Mouse (Mus musculus) midbrain, embryonic 12.5 days (tissue): ENCODE measurements around the gene Ugdh. TPM values are rescaled to one million over a fixed set of nuclear protein-coding genes. Genes with fewer than 3 reads are reported as not detected.

Experiments used
- ATAC-seq: fragments of 200-750 bp; cut with Nextera tagmentation; 2 replicates; pipeline ENCODE4 v1.8.0; 2017; ENCODE audit warnings: low read depth, moderate TSS enrichment, moderate library complexity; ENCODE audit not compliant: low FRiP score
- H3K27ac ChIP-seq: fragments of 300-500 bp; sonication (generic); replicated peaks from 2 replicates; pipeline ENCODE4 v1.5.1; 2016; ENCODE audit warnings: mild to moderate bottlenecking
- H3K27me3 ChIP-seq: fragments of 300-500 bp; sonication (generic); 2 replicates; pipeline ENCODE4 v1.6.1; 2016; ENCODE audit warnings: mild to moderate bottlenecking
- H3K36me3 ChIP-seq: fragments of 300-500 bp; sonication (generic); 2 replicates; pipeline ENCODE4 v1.6.1; 2016
- H3K4me1 ChIP-seq: fragments of 300-500 bp; sonication (generic); 2 replicates; pipeline ENCODE4 v1.6.1; 2016
- H3K4me2 ChIP-seq: fragments of 300-500 bp; sonication (generic); replicated peaks from 2 replicates; pipeline ENCODE4 v1.6.1; 2016; ENCODE audit warnings: mild to moderate bottlenecking, moderate library complexity
- H3K4me3 ChIP-seq: fragments of 300-500 bp; sonication (generic); 2 replicates; pipeline ENCODE4 v1.5.1; 2016; ENCODE audit warnings: mild to moderate bottlenecking
- H3K9ac ChIP-seq: fragments of 300-500 bp; sonication (generic); replicated peaks from 2 replicates; pipeline ENCODE4 v1.6.1; 2016; ENCODE audit warnings: mild to moderate bottlenecking, moderate library complexity
- H3K9me3 ChIP-seq: fragments of 300-500 bp; sonication (generic); 2 replicates; pipeline ENCODE4 v1.6.1; 2016; ENCODE audit warnings: mild to moderate bottlenecking
- WGBS: fragments of 180-500 bp; shearing (Covaris S2); methylation state at CpG from one replicate; pipeline ENCODE4 v1.1.7; 2016; 5-methylcytosine and 5-hydroxymethylcytosine counted together
- polyA plus RNA-seq: library from polyadenylated mRNA; unstranded; fragments of >200 nt; fragmentation: Nextera tagmentation; extraction: Ambion mirVana; gene quantifications from 2 replicates; pipeline ENCODE4 v1.2.1, GENCODE M21; 2016

The Ugdh gene
- polyA plus RNA-seq, 1 experiment from 2014 or later: 67.7 TPM

DNA sequence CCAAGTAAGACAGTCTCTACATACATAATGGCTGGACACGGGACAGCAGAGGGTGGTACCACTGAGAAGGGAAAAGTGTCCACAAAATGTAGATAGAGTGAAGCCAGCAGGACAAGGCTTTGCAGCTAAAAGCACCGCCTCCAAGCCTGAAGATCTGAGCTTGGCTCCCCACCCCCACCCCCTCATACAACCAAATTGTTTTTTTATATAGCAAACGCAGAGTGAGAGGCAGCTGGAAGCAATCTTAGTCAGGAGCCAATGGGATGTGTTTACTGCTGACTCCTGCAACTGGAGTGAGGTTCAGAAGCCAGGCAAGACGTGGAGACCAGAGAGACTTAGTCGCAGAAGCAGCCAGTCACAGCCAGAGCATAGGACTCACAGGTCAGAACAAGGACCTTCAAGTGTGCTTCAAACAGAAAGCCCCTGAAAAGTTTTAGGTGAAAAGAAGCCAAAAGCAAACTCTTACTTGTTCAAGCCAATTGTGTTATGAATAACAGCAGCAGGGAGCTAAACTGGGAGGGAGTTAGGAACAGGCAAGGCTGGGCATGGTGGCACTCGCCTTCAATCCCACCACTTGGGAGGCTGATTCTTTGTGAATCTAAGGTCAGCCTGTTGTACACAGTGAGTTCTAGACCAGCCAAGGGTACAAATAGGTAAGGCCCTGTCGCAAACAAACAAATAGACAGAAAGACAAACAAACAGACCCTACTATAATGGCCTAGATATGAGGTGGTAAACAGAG is 21.5 kb upstream of the Ugdh start:
- no peaks in the 10 kb centered on the region for H3K9me3 ChIP-seq
- no peak for ATAC-seq
- no peaks in the 10 kb centered on the region for H3K27me3 ChIP-seq
- H3K4me3 ChIP-seq: no peak overlapping the region
- H3K9ac ChIP-seq: no peak overlapping the region
- no peak overlapping the region for H3K27ac ChIP-seq
- WGBS: 72% methylated on average over 7 of the region's 7 CpGs
- no peaks in the 10 kb centered on the region for H3K36me3 ChIP-seq
- no peaks in the 10 kb centered on the region for H3K4me1 ChIP-seq
- H3K4me2 ChIP-seq: no peak overlapping the region

DNA sequence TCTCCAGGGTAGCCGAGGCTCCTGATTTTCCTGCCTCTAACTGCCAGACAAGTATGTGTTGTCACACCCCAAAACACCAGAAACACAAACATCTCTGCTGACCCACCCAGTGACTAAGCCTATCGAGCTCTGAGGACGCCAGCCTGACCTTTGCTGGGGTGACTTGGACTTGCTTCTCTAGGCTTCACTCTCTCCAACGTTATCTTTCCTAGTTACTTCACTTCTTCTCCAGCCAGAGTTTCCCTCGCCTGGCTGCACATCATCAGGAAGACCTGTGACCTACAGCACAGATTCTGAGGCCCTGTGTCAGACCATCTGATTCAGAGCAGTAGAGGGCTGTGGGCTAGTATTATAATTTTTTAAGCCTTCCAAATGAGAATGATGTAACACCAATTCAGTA is 19.0 kb upstream of the Ugdh start:
- Histone ChIP-seq H3K4me2 (no peak overlapping the region), H3K4me1 (no peaks in the 10 kb centered on the region), H3K4me3 (no peak overlapping the region), H3K36me3 (no peaks in the 10 kb centered on the region; the same call in 1 of the 2 replicates), H3K9me3 (no peaks in the 10 kb centered on the region), H3K27ac (no peak overlapping the region), H3K9ac (no peak overlapping the region), H3K27me3 (no peaks in the 10 kb centered on the region)
- 81% methylated on average over 5 of the region's 5 CpGs for WGBS
- no peak for ATAC-seq

DNA sequence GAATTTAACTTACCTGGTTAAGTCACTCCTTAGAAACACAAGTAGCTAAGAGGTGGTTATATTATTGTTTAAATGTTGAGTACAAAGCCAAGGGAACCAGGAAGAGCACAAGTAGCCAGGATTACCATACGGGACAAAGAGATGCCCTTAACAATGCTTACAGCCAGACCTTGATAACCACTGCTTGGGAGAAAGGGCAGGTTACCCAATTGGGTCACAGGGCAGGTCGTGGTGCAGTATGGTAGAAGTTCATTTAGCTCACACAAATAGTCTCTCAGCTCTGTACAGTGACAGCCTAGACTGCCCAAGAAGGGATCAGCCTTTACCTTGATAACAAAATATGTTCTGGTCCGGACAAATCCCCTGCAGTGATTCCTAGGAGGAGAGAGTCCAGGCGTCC is 13.2 kb upstream of the Ugdh start:
- Histone ChIP-seq H3K27ac (no peak overlapping the region), H3K4me1 (no peaks in the 10 kb centered on the region), H3K9me3 (no peaks in the 10 kb centered on the region), H3K4me2 (no peak overlapping the region), H3K27me3 (no peaks in the 10 kb centered on the region), H3K4me3 (no peak overlapping the region), H3K9ac (no peak overlapping the region), H3K36me3 (peaks cover 2% of the 10 kb centered on the region)
- no peak for ATAC-seq
- 81% methylated on average over 4 of the region's 4 CpGs for WGBS

DNA sequence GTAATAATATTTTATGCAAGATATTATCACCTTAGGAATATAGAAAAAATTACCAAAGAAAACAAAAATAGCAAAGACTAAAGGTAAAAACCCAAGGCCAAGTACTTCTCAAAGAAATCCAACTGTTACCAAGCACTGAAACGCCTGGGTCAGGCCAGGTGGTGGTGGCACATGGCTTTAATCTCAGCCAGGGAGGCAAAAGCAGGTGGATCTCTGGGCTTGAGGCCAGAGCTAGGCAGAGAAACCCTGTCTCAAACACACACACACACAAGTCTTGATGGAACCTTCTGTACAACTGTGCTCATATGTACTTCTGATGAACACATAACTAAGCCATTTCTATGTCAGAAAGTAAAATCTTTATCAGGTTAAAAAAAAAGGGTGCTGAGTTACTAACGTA is 12.1 kb upstream of the Ugdh start:
- H3K4me2 ChIP-seq: no peak overlapping the region
- H3K36me3 ChIP-seq: peaks cover 2% of the 10 kb centered on the region
- WGBS: 85% methylated on average over 2 of the region's 2 CpGs
- H3K9ac ChIP-seq: no peak overlapping the region
- no peak for ATAC-seq
- no peaks in the 10 kb centered on the region for H3K27me3 ChIP-seq
- no peak overlapping the region for H3K27ac ChIP-seq
- H3K9me3 ChIP-seq: no peaks in the 10 kb centered on the region
- no peaks in the 10 kb centered on the region for H3K4me1 ChIP-seq
- no peak overlapping the region for H3K4me3 ChIP-seq

DNA sequence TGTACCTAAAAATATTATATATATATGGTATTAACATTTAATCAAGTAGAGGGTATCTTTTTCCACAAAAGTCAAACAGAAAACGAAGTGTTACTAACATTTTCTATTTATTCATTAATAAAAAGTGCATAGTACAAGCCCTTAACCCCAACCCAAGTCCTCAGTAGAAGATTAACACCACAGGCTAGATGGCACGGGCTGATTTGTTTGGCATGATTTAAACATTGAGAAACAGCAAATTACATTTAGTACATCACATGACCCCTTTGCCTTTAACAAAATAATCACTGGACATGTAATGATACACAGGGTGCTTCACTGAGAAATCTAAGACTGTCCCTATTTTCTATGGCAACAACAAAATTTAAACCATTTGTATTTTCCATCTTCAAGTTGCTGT is 11.0 kb upstream of the Ugdh start:
- Histone ChIP-seq H3K9me3 (no peaks in the 10 kb centered on the region), H3K9ac (no peak overlapping the region), H3K27ac (no peak overlapping the region), H3K4me2 (no peak overlapping the region), H3K36me3 (peaks cover 2% of the 10 kb centered on the region), H3K27me3 (no peaks in the 10 kb centered on the region), H3K4me1 (no peaks in the 10 kb centered on the region), H3K4me3 (no peak overlapping the region)
- 73% methylated on average over 2 of the region's 2 CpGs for WGBS
- ATAC-seq: no peak

DNA sequence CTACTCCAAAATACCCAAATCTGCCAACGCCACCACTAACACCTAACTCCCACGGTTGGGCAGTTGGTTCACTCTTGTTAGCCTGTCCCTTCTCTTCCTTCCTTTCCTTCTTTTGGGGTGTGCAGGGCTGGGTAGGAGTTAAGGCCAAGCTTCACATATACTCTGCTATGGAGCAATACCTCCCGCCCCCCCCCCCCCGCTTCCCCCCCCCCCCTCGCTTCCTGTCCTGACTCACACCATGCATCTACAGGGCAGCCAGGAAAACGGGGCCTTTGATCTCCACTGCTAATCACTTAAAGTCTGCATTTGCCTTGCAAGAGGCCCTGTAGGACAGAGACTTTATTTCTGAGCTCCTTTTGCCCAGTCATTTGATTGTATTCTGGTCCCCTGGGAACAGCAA is 9.2 kb upstream of the Ugdh start:
- no peak overlapping the region for H3K4me2 ChIP-seq
- no peak overlapping the region for H3K4me3 ChIP-seq
- 75% methylated on average over 3 of the region's 6 CpGs for WGBS
- peaks cover 2% of the 10 kb centered on the region for H3K36me3 ChIP-seq
- no peaks in the 10 kb centered on the region for H3K4me1 ChIP-seq
- no peaks in the 10 kb centered on the region for H3K27me3 ChIP-seq
- H3K27ac ChIP-seq: no peak overlapping the region
- H3K9me3 ChIP-seq: no peaks in the 10 kb centered on the region
- no peak overlapping the region for H3K9ac ChIP-seq
- no peak for ATAC-seq

DNA sequence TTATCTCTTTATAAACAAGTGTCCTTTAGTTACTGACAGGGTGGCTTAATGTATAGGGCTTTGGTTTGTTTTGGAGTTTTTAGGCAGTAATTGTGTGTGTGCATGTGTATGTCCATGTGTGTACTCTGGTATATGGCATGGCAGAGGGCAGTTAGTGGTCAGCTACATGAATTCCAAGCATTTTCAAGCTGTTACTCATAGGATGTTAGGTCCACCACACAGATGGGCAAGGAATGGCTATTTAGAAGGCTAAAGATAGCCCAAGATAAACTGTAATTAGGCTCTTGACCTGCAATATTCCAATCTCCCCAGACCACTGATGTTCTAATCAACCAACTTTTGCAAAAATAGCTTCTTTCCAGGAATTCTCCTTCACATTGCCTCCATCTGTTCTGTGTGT is 2.3 kb upstream of the Ugdh start:
- no peaks in the 10 kb centered on the region for H3K27me3 ChIP-seq
- peaks cover 10% of the 10 kb centered on the region for H3K4me1 ChIP-seq
- no peaks in the 10 kb centered on the region for H3K36me3 ChIP-seq
- ATAC-seq: no peak
- no peak overlapping the region for H3K27ac ChIP-seq
- H3K4me3 ChIP-seq: no peak overlapping the region
- H3K4me2 ChIP-seq: no peak overlapping the region
- H3K9ac ChIP-seq: no peak overlapping the region
- H3K9me3 ChIP-seq: no peaks in the 10 kb centered on the region

DNA sequence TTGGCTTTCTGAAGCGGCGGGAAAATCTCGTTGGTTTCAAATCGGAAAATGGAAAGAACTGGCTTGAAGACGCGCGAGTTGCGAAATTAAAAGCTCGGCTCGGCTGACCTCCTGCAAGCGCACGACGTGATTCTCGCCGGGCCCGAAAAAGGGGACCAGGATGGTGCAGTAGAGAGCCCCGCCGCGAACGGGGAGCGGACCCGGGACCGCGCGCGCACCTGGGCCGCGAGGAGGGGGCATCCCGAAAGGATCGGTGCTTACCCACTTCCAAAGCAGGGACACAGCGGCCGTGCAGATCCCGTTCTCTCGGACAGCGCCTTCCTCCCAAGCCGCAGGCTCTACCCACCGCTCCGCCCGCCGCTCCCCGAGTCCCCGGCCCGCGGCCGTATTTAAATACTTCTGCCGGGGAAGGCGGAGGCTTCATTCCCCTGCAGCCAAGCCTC is 365 bp downstream of the Ugdh start:
- WGBS: under 1% methylated on average over 46 of the region's 47 CpGs
- H3K27ac ChIP-seq: peak overlapping the region; percentile 75
- H3K9ac ChIP-seq: peak overlapping the region; percentile 81
- H3K36me3 ChIP-seq: no peaks in the 10 kb centered on the region
- peak overlapping the region; percentile 62 for H3K4me2 ChIP-seq
- ATAC-seq: no peak; the same call in 1 of the 2 replicates
- H3K4me3 ChIP-seq: peak overlapping the region; percentile 85
- peaks cover 10% of the 10 kb centered on the region for H3K4me1 ChIP-seq
- H3K9me3 ChIP-seq: no peaks in the 10 kb centered on the region
- no peaks in the 10 kb centered on the region for H3K27me3 ChIP-seq

DNA sequence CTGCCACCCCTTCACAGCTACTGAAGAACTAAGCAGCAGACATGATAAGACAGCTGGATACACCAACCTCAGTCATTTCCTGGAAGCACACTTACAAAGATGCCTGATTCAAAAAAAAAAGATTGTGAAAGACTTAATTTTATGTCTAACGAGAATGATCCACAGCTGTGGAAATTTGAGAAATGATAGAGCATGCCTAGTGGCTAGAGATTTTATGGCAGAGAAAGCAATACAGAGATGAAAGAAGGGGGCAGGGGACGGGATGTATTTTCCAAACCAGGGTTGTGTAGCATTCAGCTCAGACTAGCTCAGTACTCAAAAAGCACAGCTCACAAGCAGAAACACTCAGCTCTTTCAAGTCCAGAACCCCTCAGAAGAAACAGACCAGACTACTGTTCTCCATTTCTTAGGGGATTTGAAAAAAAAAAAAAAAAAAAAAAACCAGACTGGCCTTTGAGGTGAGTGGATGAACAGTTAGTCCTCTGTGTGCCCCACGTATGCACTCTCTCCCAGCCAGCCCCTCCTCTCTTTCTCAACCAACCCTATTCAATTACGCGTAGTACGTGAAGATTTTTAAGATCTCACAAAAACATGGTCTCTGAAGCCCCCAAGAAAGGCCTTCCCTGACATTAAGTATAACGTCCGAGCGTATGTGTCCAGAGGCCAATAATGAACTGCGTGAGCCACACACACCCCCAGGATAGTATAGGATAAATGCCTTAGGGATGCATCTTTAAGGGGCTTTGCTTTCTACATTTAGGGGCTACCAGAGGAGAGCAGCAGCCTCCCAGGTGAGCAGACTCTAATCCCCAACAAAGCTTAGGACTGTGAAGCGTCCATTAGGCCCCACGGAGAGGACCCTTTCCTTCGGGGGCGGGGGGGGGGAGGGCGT is 1.0 kb downstream of the Ugdh start:
- no peaks in the 10 kb centered on the region for H3K9me3 ChIP-seq
- peak; percentile 28 for ATAC-seq
- H3K4me3 ChIP-seq: peak overlapping the region; percentile 85
- peak overlapping the region; percentile 62 for H3K4me2 ChIP-seq
- no peaks in the 10 kb centered on the region for H3K27me3 ChIP-seq
- WGBS: 4% methylated on average over 15 of the region's 15 CpGs
- H3K27ac ChIP-seq: peak overlapping the region; percentile 75
- peaks cover 10% of the 10 kb centered on the region for H3K4me1 ChIP-seq
- H3K36me3 ChIP-seq: no peaks in the 10 kb centered on the region
- H3K9ac ChIP-seq: peak overlapping the region; percentile 81

DNA sequence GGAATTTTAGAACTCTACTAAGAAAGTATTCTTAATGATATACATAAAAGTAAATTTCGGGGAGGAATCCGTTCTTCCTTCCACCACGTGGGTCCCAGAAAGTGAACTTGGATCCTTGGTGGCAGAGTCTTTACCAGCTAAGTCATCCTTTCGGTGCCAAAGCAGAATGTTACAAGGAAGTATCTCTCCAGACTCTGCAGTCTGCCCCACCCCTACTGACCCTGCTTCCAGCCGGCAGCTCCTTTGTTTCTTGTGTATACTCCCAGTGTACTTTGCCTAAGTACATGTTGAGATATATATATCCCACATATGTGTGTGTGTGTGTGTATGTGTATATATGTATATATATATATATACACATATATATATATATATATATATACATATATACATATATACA is 6.3 kb downstream of the Ugdh start:
- ATAC-seq: no peak
- Histone ChIP-seq H3K9ac (no peak overlapping the region), H3K27ac (no peak overlapping the region), H3K4me2 (no peak overlapping the region), H3K9me3 (no peaks in the 10 kb centered on the region), H3K4me1 (peaks cover 6% of the 10 kb centered on the region), H3K27me3 (no peaks in the 10 kb centered on the region), H3K4me3 (no peak overlapping the region), H3K36me3 (peaks cover 19% of the 10 kb centered on the region)
- WGBS: 93% methylated on average over 5 of the region's 5 CpGs

DNA sequence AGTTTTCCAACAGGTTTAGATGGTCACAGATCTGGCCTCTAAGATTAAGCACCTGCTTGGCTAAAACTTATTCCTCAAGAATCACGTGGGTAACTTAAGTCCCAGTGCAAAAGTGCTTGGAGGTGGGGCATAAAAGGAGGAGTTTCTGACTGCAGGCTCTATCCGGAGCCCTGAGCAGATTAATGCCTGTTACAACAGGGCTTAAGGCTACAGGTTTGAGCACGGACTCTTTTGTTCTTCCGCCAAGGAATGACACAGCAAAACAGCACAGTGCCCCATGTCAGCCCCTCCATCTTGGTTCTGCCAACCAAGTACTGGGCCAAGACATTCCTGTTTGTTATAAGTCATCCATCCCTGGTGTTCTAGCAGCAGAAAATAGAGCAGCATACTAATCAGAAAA is 7.4 kb downstream of the Ugdh start:
- H3K27me3 ChIP-seq: no peaks in the 10 kb centered on the region
- H3K9me3 ChIP-seq: no peaks in the 10 kb centered on the region
- H3K4me3 ChIP-seq: no peak overlapping the region
- no peak overlapping the region for H3K9ac ChIP-seq
- no peaks in the 10 kb centered on the region for H3K4me1 ChIP-seq
- WGBS: 29% methylated on average over 4 of the region's 4 CpGs
- no peak overlapping the region for H3K27ac ChIP-seq
- peaks cover 24% of the 10 kb centered on the region for H3K36me3 ChIP-seq
- no peak overlapping the region for H3K4me2 ChIP-seq
- no peak for ATAC-seq

DNA sequence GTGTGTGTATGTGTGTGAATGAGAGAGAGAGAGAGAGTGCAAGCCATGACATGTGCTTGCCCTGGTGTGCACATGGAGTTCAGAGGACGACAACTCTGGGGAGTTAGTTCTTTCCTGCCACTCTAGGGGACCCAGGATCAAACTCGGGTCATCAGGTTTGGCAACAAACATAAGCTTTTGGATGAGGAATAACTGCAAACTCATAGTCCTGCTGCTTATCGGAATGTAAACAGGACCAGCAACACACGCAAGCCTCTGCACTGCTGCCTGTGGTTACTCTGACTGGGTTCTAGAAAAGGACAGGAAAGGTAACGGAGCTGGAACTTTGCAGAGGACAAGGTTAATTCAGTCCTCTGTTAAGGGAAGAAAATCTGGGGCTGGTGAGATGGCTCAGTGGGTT is 10.5 kb downstream of the Ugdh start:
- Histone ChIP-seq H3K36me3 (peaks cover 55% of the 10 kb centered on the region), H3K27ac (no peak overlapping the region), H3K27me3 (no peaks in the 10 kb centered on the region), H3K9me3 (no peaks in the 10 kb centered on the region), H3K9ac (no peak overlapping the region), H3K4me1 (no peaks in the 10 kb centered on the region), H3K4me2 (no peak overlapping the region), H3K4me3 (no peak overlapping the region)
- ATAC-seq: no peak
- 92% methylated on average over 5 of the region's 5 CpGs for WGBS
